Mouse (Mus musculus): Measurements from ENCODE around the gene Ap5s1. TPM values are rescaled to one million over a fixed set of nuclear protein-coding genes. Genes with fewer than 3 reads are reported as not detected.

The Ap5s1 gene
- polyA plus RNA-seq, 2 experiments = 26.7 to 29.5 TPM

GRCm38 (mm10) chr2:131186771-131187601 lies 19.9 kb upstream of the Ap5s1 start, which contains the start of the genes Cdc25b and Spef1:
Gene Cdc25b (plus strand): TSS chr2:131186949.
Gene Spef1 (minus strand): TSS chr2:131187282.
- Histone ChIP-seq H3K4me1 (ENCODE audit: control insufficient read depth, insufficient read depth, low read length) (peaks cover 17% of the 10 kb centered on the region), H3K4me2 (replicated peaks; ENCODE audit: low read depth, low read length, severe bottlenecking) (peak within 1 kb of the TSS; percentile 66), H3K4me3 (replicated peaks; ENCODE audit: low read length) (peak within 1 kb of the TSS; percentile 59), H3K27me3 (ENCODE audit: control insufficient read depth, insufficient read depth, low read length) (no peaks in the 10 kb centered on the region), H3K9me3 (ENCODE audit: control insufficient read depth, low read length) (no peaks in the 10 kb centered on the region), H3K9ac (ENCODE audit: low read depth, low read length, severe bottlenecking) (peak within 1 kb of the TSS; percentile 64), H3K36me3 (ENCODE audit: control insufficient read depth, insufficient read depth, low read length) (peaks cover 19% of the 10 kb centered on the region), H3K27ac (replicated peaks; ENCODE audit: low read depth, low read length) (peak within 1 kb of the TSS; percentile 70)
- 0 out of 2 replicates have a peak, but pooled peaks have one; percentile 42 for TF ChIP-seq POLR2A (IDR thresholded peaks at IDR 0.05; ENCODE audit: borderline replicate concordance, extremely low read depth, insufficient read depth, insufficient read length)
- WGBS = 1% methylated on average over 40 of the region's 43 CpGs
- ATAC-seq (ENCODE audit: low FRiP score, low read depth) (peak; percentile 89), DNase-seq (ENCODE audit: low spot score) (peak; percentile 86)

DNA sequence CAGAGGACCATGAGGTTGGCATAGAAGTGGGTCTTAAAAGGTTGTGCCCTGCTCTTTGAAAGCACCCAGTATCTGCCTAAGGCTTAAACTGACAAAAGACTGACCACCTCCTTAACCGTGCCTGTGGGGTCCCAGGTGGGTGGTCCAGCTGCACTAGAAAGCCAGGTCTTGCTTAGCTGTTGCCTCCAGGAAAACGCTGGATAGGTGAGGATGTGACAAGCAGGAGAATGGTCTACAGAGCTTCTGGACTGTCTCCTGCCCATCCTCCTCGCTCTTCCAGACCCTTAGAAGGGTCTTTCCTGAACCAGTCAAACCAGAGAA lies 19.3 kb upstream of the Ap5s1 start:
- WGBS = 21% methylated on average over 3 of the region's 3 CpGs

DNA sequence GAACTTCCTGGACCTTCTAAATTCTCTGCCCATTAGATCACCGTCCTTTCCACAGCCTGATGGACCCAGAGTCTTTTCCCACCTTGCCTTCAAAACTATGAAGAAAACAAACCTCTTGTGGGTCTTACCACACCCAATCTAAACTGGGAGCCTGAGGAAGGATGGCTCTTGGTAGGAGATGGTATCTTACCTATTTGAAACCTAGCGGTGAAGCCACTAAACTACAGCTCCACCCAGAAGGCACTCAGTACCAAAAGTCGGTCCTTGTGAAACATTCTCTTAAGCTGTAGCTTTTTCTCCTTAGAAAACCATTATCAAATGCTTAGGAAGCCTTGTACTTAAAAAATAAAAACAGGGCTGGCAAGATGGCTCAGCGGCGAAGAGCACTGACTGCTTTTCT lies 18.6 kb upstream of the Ap5s1 start:
- no peak for ATAC-seq (ENCODE audit: low FRiP score, low read depth)
- H3K9me3 ChIP-seq (ENCODE audit: control insufficient read depth, low read length) = no peaks in the 10 kb centered on the region
- H3K36me3 ChIP-seq (ENCODE audit: control insufficient read depth, insufficient read depth, low read length) = peaks cover 31% of the 10 kb centered on the region
- H3K9ac ChIP-seq (ENCODE audit: low read depth, low read length, severe bottlenecking) = no peak overlapping the region
- H3K27ac ChIP-seq (replicated peaks; ENCODE audit: low read depth, low read length) = no peak overlapping the region
- H3K4me1 ChIP-seq (ENCODE audit: control insufficient read depth, insufficient read depth, low read length) = peaks cover 17% of the 10 kb centered on the region
- H3K4me2 ChIP-seq (replicated peaks; ENCODE audit: low read depth, low read length, severe bottlenecking) = peak overlapping the region; percentile 66
- no peaks in the 10 kb centered on the region for H3K27me3 ChIP-seq (ENCODE audit: control insufficient read depth, insufficient read depth, low read length)
- DNase-seq (ENCODE audit: low spot score) = no peak
- 94% methylated on average over 5 of the region's 5 CpGs for WGBS
- TF ChIP-seq POLR2A (IDR thresholded peaks at IDR 0.05; ENCODE audit: borderline replicate concordance, extremely low read depth, insufficient read depth, insufficient read length) = no peak
- no peak overlapping the region for H3K4me3 ChIP-seq (replicated peaks; ENCODE audit: low read length)

More for the DNA sequence above, 19.3 kb upstream of the Ap5s1 start:
- peaks cover 17% of the 10 kb centered on the region for H3K4me1 ChIP-seq (ENCODE audit: control insufficient read depth, insufficient read depth, low read length)
- no peak for DNase-seq (ENCODE audit: low spot score)
- no peak for ATAC-seq (ENCODE audit: low FRiP score, low read depth)
- no peaks in the 10 kb centered on the region for H3K27me3 ChIP-seq (ENCODE audit: control insufficient read depth, insufficient read depth, low read length)
- peak overlapping the region; percentile 66 for H3K4me2 ChIP-seq (replicated peaks; ENCODE audit: low read depth, low read length, severe bottlenecking)
- peak overlapping the region; percentile 64 for H3K9ac ChIP-seq (ENCODE audit: low read depth, low read length, severe bottlenecking)
- peak overlapping the region; percentile 59 for H3K4me3 ChIP-seq (replicated peaks; ENCODE audit: low read length)
- peaks cover 24% of the 10 kb centered on the region for H3K36me3 ChIP-seq (ENCODE audit: control insufficient read depth, insufficient read depth, low read length)
- no peak overlapping the region for H3K27ac ChIP-seq (replicated peaks; ENCODE audit: low read depth, low read length)
- TF ChIP-seq POLR2A (IDR thresholded peaks at IDR 0.05; ENCODE audit: borderline replicate concordance, extremely low read depth, insufficient read depth, insufficient read length) = no peak
- H3K9me3 ChIP-seq (ENCODE audit: control insufficient read depth, low read length) = no peaks in the 10 kb centered on the region

DNA sequence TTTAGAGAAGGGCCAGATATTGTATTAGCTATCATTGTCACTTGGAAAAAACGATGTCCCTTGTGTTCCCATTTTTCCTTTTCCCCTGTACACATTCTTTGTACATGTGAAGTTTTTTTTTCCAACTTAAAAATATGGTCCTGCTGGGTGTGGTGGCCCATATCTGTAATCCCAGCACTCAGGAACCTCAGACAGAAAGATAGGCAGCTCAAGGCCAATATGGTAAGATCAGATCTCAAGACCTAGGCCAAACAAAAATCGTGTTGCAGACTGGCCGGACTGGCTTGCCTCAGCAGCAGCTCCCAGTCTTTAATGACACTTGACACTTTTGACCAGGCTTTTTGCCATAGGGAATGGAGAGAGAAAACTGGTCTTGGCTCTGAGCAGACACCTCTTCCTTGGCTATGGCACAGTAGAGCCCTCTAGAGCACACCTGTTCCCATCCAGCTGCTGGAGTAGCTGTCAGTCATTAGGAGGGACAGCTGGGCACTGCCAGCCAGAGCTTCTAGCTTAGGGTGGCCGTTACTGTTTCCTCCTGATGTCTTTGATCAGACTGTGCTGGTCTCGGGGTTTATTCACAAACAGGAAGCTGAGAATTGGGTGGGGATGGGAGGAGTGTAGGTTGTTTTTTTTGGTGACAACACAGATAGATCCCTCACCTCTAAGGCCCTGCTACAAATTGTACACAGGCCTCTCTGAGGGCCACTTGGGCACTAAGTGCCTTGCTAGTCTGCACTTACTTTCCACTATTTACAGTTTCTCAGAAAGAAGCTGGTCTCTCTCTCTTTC lies 17.2 kb upstream of the Ap5s1 start:
- DNase-seq (ENCODE audit: low spot score) (peak; percentile 33), ATAC-seq (ENCODE audit: low FRiP score, low read depth) (no peak)
- no peak for TF ChIP-seq POLR2A (IDR thresholded peaks at IDR 0.05; ENCODE audit: borderline replicate concordance, extremely low read depth, insufficient read depth, insufficient read length)
- Histone ChIP-seq H3K4me3 (replicated peaks; ENCODE audit: low read length) (no peak overlapping the region), H3K4me2 (replicated peaks; ENCODE audit: low read depth, low read length, severe bottlenecking) (no peak overlapping the region), H3K36me3 (ENCODE audit: control insufficient read depth, insufficient read depth, low read length) (peaks cover 45% of the 10 kb centered on the region), H3K9ac (ENCODE audit: low read depth, low read length, severe bottlenecking) (no peak overlapping the region), H3K27me3 (ENCODE audit: control insufficient read depth, insufficient read depth, low read length) (no peaks in the 10 kb centered on the region), H3K27ac (replicated peaks; ENCODE audit: low read depth, low read length) (0 out of 2 replicates have a peak overlapping the region, but pooled peaks have one; percentile 19), H3K4me1 (ENCODE audit: control insufficient read depth, insufficient read depth, low read length) (peaks cover 17% of the 10 kb centered on the region), H3K9me3 (ENCODE audit: control insufficient read depth, low read length) (no peaks in the 10 kb centered on the region)
- WGBS = 43% methylated on average over 5 of the region's 5 CpGs

- Histone ChIP-seq H3K4me1 (ENCODE audit: control insufficient read depth, insufficient read depth, low read length) (peaks cover 17% of the 10 kb centered on the region), H3K27me3 (ENCODE audit: control insufficient read depth, insufficient read depth, low read length) (no peaks in the 10 kb centered on the region), H3K9me3 (ENCODE audit: control insufficient read depth, low read length) (no peaks in the 10 kb centered on the region), H3K9ac (ENCODE audit: low read depth, low read length, severe bottlenecking) (no peak overlapping the region), H3K4me3 (replicated peaks; ENCODE audit: low read length) (no peak overlapping the region), H3K27ac (replicated peaks; ENCODE audit: low read depth, low read length) (0 out of 2 replicates have a peak overlapping the region, but pooled peaks have one; percentile 19), H3K4me2 (replicated peaks; ENCODE audit: low read depth, low read length, severe bottlenecking) (no peak overlapping the region), H3K36me3 (ENCODE audit: control insufficient read depth, insufficient read depth, low read length) (peaks cover 52% of the 10 kb centered on the region)
- DNase-seq (ENCODE audit: low spot score) (peak; percentile 55), ATAC-seq (ENCODE audit: low FRiP score, low read depth) (peak; percentile 50; the same call in 1 of the 2 replicates)
- no peak for TF ChIP-seq POLR2A (IDR thresholded peaks at IDR 0.05; ENCODE audit: borderline replicate concordance, extremely low read depth, insufficient read depth, insufficient read length)
- 37% methylated on average over 10 of the region's 10 CpGs for WGBS
Measured at GRCm38 (mm10) chr2:131190344-131191004, 16.4 kb upstream of the Ap5s1 start.
